Mouse (Mus musculus) embryonic stem cell, embryonic (primary cell): ENCODE measurements around the gene Rbm47.

Experiments used
- CTCF ChIA-PET, 4 experiments: fragments of 300-600 bp in 2 of 4; fragments of 350-600 bp in 2 of 4; sonication (Branson Sonifier 250); formaldehyde crosslinking; loops; one replicate each; lab custom pipeline; 2022; ENCODE audit warnings: inconsistent platforms in 2 of 4; lab: Charles Lee
- POLR2A ChIA-PET, 4 experiments: fragments of 300-600 bp in 2 of 4; fragments of 350-600 bp in 2 of 4; sonication (Branson Sonifier 250); formaldehyde crosslinking; loops; one replicate each; lab custom pipeline; 2022; ENCODE audit warnings: antibody characterized with exemption in 4 of 4, inconsistent platforms in 1 of 4; lab: Charles Lee

Gene Rbm47

DNA sequence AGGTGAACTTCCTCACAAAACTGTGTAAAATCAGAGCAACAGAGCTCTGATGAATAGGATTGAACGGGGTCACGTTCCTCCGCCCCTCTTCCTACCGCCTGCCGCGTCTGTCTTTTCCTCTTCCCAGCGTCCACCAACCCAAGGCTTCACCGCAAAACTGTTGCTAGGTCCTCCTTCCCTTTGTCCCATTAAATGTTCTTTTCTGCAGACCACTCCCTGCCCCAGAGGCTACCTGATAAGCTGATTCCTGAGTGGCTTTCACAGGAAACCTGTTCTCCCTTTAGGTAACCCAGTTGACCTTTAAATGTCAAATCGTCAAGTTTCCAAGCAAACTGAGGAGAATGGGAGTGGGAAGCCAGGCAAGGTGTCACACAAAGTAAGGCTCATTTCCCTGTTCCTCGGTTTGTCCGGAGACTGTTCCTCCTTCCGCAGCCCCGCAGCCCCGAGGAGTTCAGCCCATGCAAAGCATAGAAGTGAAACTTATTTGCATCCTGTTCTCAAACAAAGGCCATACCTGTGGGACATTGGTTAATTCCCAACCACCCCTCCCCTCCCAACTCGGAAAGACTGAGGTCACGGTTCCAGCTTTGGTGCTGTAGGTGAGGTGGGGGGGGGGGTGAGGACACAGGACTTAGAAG is 167.8 kb downstream of the Rbm47 start:
- POLR2A ChIA-PET: interaction anchor here in 3 of 4 experiments (0.6 to 1.9 kb wide), 7 partner anchors 11 to 670 kb away, joined by 3 to 9 read pairs (median 4); partner anchors contain the start of gene Uchl1 (in 1 of the 3)
- CTCF ChIA-PET: interaction anchor here in 1 of 4 experiments (0.5 to 1.1 kb wide), 4 partner anchors 10 to 255 kb away, joined by 3 to 4 read pairs (median 3); no protein-coding TSS in a partner anchor

DNA sequence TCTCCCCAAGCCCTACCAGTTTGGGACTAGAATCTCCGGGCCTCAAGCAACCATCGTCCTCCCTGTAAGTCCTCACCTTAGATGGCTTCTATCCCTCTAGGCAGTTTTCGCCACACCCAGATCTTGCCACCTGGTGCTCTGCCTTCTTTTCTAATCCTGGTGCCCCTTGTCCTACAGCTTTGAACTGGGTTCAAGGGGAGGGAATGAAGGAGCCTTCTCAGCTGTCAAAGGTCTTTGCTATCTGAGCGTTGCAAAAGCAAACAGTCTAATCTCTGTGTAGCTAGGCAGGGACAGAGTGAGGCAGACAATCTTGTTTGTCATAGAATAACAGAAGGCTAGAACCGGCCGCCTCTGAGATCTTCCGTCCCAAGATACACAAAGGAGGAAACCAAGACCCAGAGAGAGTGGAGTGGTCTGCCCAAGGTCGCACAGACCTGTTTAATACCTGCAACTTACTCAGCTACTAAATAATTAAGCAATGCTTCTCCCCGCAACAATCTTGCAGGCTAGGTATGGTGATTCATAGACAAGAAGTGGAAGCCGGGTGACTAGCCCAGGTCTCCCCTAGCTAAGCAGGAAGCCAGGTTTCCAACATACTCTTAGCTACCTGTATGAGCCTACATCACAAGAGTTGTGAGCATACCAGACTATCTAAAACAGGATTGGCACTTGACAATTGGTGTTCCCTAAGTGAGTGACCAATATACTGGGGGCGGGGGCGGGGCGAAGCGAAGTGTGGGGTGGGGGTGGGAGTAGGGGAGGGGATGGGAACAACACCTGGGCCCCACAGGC is 168.6 kb downstream of the Rbm47 start, which contains the start of gene 9130230L23Rik:
Gene 9130230L23Rik (minus strand): TSS at position 152 of the 792 bp plus-strand sequence.
- POLR2A ChIA-PET: interaction anchor here in 3 of 4 experiments (0.5 to 1.9 kb wide), 9 partner anchors 10 to 1274 kb away, joined by 3 to 9 read pairs (median 4); no protein-coding TSS in a partner anchor
- CTCF ChIA-PET: interaction anchor here in 1 of 4 experiments (1.0 to 1.1 kb wide), 2 partner anchors 9 to 27 kb away, joined by 3 to 4 read pairs; no protein-coding TSS in a partner anchor

DNA sequence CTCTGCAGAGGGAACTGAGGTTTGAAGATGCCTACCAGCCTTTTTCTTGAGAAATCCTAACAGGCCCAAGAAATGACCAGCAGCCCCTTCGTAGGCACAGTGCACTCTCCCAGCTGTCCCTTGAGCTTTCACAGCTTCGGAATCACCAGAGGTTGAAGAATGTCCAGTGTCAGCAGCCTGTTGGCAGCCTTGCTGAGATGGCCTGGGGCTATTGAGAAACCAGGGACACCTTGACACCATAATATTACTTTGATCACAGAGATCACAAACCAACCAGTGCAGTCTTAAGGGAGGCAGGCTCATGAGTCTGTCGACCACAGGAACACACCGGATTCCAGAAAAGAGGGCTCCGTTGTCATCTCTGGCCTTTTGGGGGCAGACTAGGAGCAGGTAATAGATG is 171.7 kb downstream of the Rbm47 start:
- ChIA-PET POLR2A (no interaction called here), CTCF (interaction anchor here in 2 of 4 experiments (0.5 to 0.6 kb wide), 2 partner anchors 53 to 132 kb away, joined by 3 to 6 read pairs; no protein-coding TSS in a partner anchor)

DNA sequence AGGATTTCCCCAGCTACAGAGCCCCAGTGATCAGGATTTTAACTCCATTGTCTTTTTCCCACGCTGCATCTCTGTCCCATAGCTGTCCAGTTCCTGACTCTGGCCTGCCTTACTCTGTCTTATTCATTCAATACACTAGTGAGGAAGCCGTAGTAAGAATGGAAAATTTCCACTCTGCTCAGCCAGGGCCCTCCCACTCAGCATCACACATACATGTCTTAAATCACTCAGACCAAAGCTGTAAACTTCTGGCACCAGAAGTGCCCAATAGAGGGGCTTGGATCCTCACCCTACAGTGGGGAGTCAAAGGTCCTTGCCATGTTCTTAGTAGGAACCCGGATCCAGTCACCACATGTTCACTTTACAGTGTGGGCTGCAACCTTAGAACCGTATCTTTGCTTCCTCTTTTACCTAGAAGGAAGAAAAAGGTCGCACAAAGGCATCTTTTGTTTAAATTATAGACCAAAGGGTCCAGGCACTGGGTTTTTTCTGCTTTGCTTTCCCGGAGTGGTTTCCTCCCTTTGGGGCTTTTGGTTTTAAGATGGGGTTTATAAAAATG is 172.3 kb downstream of the Rbm47 start:
- ChIA-PET POLR2A (interaction anchor here in 1 of 4 experiments (0.8 to 0.9 kb wide), 2 partner anchors 14 to 35 kb away, joined by 3 to 4 read pairs; no protein-coding TSS in a partner anchor), CTCF (interaction anchor here in 2 of 4 experiments (0.5 to 0.6 kb wide), 2 partner anchors 53 to 133 kb away, joined by 3 to 6 read pairs; no protein-coding TSS in a partner anchor)

DNA sequence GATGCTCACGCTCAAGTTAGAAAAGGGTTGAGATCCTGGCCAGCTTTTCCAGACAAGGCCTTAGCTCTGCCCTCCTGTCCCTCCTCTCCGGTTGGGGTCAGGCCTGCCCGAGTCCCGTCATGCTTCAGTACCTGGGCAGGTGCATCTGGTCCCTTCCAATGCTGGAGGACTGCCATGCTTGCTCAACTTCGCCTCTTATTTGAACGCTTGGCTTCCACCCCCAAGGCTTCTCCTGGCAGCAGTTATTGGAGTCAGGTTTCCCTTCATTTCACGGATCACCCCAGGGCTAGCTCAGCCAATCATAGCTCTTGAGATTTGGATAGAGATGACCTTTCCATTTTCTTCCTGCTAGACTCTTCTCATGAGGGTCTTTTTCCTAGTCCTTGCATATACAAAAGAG is 172.8 kb downstream of the Rbm47 start:
- CTCF ChIA-PET: no interaction called here
- POLR2A ChIA-PET: interaction anchor here in 1 of 4 experiments (0.8 to 0.9 kb wide), 2 partner anchors 13 to 34 kb away, joined by 3 to 4 read pairs; no protein-coding TSS in a partner anchor

DNA sequence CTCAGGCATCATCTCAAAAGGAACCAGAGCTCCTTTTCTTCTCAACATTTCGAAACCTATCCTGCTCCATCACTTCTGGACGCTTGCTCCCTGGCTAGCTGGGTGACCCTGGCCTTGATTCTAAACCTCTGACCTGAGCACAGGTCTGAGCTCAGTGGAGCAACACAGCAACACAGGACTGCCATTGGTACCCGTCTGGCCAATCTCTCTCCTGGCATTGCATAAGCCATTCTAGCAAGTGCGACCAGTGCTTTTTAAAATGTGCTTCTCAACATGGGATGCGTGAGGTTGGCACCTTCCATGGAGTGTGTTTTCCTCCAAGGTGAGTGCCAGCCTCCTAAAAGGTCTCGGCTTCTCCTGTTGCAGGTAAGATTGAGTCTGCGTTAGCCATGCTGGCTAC is 173.8 kb downstream of the Rbm47 start:
- POLR2A ChIA-PET: interaction anchor here in 1 of 4 experiments (1.2 kb wide), 1 partner anchor 10 kb away, joined by 3 read pairs; no protein-coding TSS in a partner anchor
- CTCF ChIA-PET: no interaction called here

DNA sequence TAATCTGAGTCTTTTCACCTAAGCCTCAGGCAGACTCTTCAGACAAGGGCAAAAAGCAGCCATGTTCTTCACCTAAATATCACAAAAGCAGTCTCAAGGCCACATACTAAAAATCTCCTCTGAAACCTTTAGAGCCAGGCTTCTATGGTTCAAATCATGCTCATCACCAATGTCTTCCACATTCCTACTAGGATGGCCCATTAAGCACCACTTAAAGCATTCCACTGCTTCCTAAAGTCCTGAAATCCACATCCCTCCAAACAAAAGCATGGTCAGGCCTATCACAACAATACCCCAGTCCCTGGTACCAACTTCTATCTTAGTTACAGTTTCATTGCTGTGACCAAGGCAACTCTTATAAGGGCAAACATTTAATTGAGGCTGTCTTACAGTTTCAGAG is 175.1 kb downstream of the Rbm47 start:
- CTCF ChIA-PET: interaction anchor here in 2 of 4 experiments (0.6 to 0.7 kb wide), 2 partner anchors 31 to 853 kb away, joined by 3 to 13 read pairs; no protein-coding TSS in a partner anchor
- POLR2A ChIA-PET: interaction anchor here in 1 of 4 experiments (1.2 kb wide), 1 partner anchor 12 kb away, joined by 3 read pairs; no protein-coding TSS in a partner anchor

DNA sequence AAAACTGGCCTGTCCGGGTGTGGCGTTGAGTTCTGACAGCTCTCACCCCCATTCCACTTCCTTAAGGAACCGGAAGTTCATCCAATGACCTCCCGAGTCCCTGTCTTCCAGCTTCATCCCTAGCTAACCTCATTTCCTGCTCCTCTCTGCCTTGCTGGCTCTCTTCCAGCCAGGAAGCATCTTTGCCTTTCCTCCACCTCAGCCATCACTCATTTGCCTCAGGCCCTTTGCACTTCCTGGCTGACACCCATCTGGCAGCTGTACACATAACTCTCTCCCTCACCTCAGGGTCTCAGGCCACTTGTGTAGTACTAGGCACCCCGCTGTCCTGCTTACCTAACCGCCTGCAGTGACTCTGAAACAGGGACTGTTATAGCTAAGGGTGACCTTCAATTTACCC is 178.3 kb downstream of the Rbm47 start:
- CTCF ChIA-PET: interaction anchor here in 2 of 4 experiments (0.8 to 1.9 kb wide), 5 partner anchors 10 to 344 kb away, joined by 3 to 4 read pairs (median 4); no protein-coding TSS in a partner anchor
- POLR2A ChIA-PET: interaction anchor here in 3 of 4 experiments (0.8 to 2.9 kb wide), 8 partner anchors 10 to 682 kb away, joined by 3 to 9 read pairs (median 3); partner anchors contain the start of gene 9130230L23Rik (in 1 of the 3)

DNA sequence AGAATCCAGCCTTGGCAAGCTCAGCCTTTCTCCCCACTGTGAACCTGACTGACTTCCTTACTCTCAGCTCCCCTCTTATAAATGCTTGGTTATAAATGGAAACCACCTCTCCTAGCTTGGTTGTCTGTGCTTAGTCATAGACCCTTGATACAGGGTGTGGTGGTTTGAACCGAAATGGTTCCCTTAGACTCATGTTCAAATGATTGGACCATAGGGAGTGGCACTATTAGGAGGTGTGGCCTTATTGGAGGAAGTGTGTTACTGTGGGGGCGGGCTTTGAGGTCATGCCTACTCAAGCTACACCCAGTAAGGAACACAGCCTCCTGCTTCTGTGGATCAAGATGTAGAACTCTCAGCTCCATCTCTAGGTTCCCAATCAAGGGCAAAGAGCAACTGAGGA is 181.7 kb downstream of the Rbm47 start:
- ChIA-PET POLR2A (interaction anchor here in 3 of 4 experiments (0.6 to 1.6 kb wide), 15 partner anchors 10 to 686 kb away, joined by 3 to 8 read pairs (median 4); partner anchors contain the start of gene 9130230L23Rik (in 1 of the 3)), CTCF (interaction anchor here (0.6 to 1.2 kb wide), 7 partner anchors 23 to 969 kb away, joined by 3 to 6 read pairs (median 4); no protein-coding TSS in a partner anchor)

DNA sequence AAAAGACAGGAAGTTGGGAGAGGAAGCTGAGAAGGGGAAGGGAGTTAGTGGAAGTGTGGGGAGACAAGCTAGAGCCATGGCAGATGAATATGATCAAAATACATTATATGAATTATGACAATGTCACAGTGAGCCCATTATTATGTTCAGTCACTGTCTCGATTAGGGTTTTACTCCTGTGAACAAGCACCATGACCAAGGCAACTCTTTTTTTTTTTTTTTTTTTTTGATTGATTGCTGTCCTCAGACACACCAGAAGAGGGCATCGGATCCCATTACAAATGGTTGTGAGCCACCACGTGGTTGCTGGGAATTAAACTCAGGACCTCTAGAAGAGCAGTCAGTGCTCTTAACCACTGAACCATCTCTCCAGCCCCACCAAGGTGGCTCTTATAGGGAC is 185.9 kb downstream of the Rbm47 start:
- CTCF ChIA-PET: interaction anchor here in 2 of 4 experiments (0.8 kb wide), 2 partner anchors 19 to 90 kb away, joined by 3 read pairs; no protein-coding TSS in a partner anchor
- POLR2A ChIA-PET: interaction anchor here in 3 of 4 experiments (0.7 to 1.5 kb wide), 5 partner anchors 13 to 1175 kb away, joined by 3 to 4 read pairs (median 4); no protein-coding TSS in a partner anchor

DNA sequence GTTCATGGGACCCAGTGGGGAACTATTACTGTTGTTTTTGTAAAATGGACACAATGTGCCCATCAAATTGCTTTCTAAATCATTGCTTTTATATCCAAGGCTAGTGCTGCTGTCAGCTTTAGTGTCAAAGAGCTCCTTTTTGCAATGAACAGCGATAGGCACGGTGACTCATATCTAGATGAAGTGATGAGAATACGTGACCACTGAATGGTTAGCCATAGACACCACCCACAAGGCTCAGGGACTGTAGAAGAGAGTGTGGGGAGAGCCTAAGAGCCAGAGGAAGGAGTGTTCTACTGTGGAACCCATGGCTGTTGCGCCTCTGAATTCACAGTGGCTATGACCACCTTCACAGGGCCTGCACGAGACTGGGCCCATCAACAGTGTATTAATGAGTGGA is 186.5 kb downstream of the Rbm47 start:
- POLR2A ChIA-PET: interaction anchor here in 3 of 4 experiments (0.7 to 1.5 kb wide), 3 partner anchors 13 to 216 kb away, joined by 4 read pairs; no protein-coding TSS in a partner anchor
- CTCF ChIA-PET: no interaction called here

DNA sequence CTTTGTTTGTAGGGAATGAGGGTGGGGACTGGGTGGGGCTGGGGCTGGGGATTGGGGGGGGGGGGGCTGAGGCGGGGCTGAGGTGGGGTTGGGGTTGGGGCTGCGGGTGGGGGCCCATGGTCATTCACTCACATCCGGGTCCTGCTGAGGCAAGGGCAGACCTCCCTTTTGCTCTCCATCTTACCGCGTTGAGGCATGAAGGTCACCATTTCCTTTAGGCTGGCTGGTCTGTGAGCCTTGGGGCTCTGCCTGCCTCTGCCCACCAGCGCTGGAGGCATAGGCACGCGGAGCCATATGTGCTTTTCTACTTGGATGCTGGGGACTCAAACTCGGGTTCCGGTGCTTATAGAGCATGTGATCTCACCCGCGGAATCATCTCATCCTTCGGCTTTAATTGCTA is 197.2 kb downstream of the Rbm47 start:
- CTCF ChIA-PET: interaction anchor here in 2 of 4 experiments (1.1 to 1.5 kb wide), 2 partner anchors 8 to 107 kb away, joined by 4 to 9 read pairs; no protein-coding TSS in a partner anchor
- POLR2A ChIA-PET: interaction anchor here in 3 of 4 experiments (0.6 to 1.5 kb wide), 7 partner anchors 15 to 716 kb away, joined by 3 to 4 read pairs (median 3); partner anchors contain the start of gene Uchl1 (in 1 of the 3)

DNA sequence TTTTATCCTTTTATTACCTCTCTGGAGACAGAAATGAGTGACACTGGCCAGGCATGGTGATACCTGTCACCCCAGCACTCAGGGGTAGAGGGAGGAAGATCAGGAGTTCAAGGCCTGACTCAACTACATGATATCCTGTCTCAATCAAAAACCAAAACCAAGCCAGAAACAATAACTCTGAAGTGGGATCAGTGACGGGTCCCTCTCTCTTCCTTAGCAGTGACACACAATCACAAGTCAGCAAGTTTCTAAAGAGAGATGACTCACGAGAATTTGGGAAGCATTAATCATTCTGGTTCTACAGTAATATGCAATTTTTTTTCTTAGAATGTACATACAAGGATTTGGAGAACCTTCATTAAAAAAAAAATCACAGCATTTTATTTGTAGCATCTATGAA is 199.7 kb downstream of the Rbm47 start:
- ChIA-PET POLR2A (interaction anchor here in 1 of 4 experiments (1.7 kb wide), 1 partner anchor 13 kb away, joined by 4 read pairs; no protein-coding TSS in a partner anchor), CTCF (no interaction called here)

DNA sequence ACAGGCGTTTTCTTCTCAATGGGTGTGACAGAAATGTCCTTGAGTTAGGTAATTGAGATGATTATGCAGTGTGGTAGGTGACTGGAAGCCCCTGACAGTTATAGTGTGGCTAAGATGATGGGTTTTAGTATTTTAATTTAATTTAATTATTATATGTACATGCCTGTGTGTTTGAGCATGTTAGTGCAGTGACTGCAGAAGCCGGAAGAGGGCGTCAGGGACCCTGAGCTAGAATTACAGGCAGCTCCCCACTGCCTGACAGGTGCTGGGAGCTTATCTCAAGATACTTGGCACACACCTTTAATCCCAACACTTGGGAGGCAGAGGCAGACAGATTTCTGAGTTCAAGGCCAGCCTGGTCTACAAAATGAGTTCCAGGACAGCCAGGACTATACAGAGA is 204.9 kb downstream of the Rbm47 start:
- ChIA-PET POLR2A (interaction anchor here in 3 of 4 experiments (0.6 to 2.3 kb wide), 12 partner anchors 13 to 916 kb away, joined by 3 to 11 read pairs (median 4); partner anchors contain the start of genes 9130230L23Rik (in 1 of the 3), Lias (in 1 of the 3) and Rpl9 (in 1 of the 3)), CTCF (interaction anchor here (0.5 to 3.1 kb wide), 45 partner anchors 8 to 1301 kb away, joined by 3 to 13 read pairs (median 4); partner anchors contain the start of gene Rhoh (in 1 of the 4))

DNA sequence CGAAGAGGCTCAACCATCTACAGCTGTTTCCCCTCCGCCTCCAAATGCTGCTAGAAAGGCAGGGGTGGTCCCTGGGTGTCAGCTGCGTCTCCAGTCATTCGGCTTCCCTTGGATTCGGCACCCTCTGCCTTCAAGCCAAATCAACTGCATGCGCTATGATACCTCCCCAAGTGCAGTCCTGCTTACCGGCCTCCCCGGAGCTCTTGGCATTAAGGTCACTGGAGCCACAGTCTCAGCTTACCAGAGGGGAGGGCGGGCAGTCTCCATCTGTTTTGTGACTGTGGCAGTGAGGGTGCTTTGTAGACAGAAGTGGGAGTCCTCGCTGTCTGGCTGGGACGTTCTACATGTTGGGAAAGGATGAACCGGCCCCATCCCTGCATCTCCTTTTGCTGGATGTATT is 205.8 kb downstream of the Rbm47 start:
- ChIA-PET CTCF (interaction anchor here (0.5 to 3.1 kb wide), 26 partner anchors 9 to 359 kb away, joined by 3 to 13 read pairs (median 4); no protein-coding TSS in a partner anchor), POLR2A (interaction anchor here (0.5 to 2.3 kb wide), 9 partner anchors 12 to 1087 kb away, joined by 3 to 11 read pairs (median 3); no protein-coding TSS in a partner anchor)
